Mouse (Mus musculus): ENCODE measurements around the gene Atg2b.
A peak's percentile ranks its signal among the peaks of the same experiment; 100 is the strongest.

The Atg2b gene

DNA sequence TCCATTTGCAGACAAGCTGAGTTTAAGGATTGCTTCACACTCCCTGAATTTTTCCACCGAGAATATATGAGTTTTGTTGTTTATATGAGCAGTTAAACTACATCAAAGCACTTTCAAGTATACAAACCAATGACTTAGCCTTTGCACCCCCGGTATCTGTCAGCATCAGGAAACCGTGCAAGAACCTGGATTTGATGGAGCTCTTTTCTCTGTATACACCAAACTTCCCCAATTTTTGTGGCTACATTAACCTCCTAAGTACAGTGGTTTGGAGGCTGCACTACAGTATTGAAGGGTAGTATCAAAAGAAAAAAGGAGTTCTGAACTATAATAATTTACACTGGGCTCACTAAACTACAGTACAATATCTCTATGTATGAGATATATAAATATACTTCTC lies 6.2 kb downstream of the Atg2b start:
- no peak for DNase-seq

DNA sequence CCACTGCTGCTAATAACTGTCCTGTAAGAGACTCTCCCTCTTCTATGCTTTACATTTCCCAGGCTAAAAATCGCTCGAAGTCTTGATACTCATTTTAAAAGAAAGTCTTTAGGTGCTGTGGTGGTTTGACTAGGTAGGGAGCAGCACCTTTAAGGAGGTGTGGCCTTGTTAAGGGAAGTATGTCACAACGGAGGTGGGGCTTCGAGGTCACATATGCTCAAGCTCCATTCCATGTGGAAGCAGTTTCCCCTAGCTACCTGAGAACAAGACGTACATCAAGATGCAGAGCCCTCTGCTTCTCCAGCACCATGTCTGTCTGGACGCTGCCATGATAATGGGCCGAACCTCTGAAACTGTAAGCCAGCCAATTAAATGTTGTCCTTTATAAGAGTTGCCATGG lies 6.8 kb downstream of the Atg2b start:
- no peak for DNase-seq

DNA sequence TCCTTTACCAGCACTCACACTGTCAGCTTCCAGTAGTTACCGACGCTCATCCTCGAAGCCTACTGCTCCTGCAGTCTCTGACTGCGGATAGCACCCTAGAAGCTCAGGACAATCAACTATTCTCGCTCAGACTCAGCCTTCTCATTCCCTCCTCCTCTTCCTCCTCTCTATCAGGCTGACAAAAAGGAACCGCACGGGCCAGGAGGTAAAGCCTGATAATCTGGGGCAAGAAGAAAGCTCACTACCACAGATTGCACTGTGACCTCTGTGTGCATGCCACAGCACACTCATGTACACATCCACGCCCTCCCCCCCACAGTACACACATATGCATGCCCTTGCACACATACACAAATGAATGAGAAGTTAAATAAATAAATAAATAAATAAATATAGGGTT lies 8.7 kb downstream of the Atg2b start:
- no peak for DNase-seq

DNA sequence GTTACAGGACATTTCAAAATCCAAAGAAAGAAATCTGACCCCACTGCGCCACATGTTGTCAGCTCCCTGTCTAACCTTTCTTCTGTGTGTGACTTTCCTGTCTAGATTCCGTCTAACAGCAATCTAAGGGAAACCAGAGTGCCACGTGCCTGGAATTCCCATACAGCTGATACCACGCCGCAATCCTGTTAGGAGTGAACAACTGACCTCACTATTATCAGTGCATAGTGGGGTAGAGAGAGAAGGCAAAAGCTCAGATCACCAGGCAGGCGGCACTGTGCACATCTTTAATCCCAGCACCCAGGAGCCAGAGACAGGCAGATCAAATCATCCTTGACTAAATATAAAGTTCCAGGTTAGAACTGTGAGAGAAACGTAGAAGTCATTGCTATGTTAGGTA lies 29.2 kb downstream of the Atg2b start:
- no peak for DNase-seq

DNA sequence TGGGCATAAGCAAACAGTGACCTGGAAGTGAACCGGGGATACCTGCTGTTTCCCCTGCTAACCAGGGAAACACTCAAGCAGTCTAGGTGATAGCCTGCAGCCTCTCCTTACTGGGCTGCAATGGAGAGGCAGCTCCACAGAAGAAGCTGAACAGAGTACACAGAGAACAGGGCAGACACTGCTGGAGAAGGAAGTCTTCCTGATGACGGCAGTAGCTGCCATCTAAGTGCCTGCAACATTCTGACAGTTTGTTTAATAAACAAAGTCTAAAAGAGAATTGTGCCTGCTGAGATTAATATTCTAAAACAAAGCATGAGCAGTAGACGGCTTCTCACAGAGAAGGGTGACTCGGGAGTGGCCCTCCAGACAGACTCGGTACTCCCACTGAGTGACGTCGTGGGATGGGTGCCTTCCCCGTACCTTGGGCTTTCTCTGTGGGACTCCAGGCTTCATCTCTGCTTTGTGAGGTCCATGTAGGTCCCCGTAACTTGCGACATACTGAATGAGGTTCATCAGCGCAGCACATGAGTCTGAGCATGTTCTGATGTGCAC lies 42.2 kb downstream of the Atg2b start:
- no peak for DNase-seq

DNA sequence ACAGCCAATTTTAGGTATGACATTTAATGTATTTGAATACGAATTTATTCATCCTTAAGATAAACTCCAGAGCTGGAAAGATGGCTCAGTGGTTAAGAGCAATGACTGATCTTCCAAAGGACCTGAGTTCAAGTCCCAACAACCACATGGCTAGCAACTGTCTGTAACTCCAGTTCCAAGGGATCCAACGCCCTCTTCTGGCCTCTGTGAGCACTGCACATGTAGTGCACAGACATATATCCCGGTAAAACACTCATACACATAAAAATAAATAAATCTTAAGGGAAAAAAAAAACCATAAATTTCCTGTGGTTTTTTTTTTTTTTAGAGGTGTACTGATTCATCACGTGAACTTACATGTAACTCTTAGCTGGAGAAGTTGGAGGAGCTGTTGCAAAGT lies 47.5 kb downstream of the Atg2b start:
- DNase-seq = peak in 1 of 2 experiments; percentile 27

DNA sequence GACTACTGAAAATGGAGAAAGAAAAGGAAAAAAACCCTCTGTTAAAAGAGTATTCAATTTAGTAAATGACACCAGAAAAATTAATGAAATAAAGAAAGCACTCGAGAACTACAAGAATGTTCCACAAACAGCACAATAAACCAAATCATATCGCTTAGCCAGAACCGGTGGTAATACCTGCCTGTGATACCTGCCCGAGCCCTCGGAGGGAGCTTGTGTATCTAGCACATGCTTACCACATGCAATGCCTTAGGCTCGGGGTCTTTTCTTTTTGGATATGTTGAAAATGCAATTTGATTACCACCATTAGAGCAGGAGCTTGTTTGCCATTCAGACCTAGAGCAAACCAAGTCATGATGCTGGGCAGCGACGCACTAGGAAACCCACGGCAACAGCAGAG lies 48.5 kb downstream of the Atg2b start:
- peak in 1 of 2 experiments; percentile 11 for DNase-seq

DNA sequence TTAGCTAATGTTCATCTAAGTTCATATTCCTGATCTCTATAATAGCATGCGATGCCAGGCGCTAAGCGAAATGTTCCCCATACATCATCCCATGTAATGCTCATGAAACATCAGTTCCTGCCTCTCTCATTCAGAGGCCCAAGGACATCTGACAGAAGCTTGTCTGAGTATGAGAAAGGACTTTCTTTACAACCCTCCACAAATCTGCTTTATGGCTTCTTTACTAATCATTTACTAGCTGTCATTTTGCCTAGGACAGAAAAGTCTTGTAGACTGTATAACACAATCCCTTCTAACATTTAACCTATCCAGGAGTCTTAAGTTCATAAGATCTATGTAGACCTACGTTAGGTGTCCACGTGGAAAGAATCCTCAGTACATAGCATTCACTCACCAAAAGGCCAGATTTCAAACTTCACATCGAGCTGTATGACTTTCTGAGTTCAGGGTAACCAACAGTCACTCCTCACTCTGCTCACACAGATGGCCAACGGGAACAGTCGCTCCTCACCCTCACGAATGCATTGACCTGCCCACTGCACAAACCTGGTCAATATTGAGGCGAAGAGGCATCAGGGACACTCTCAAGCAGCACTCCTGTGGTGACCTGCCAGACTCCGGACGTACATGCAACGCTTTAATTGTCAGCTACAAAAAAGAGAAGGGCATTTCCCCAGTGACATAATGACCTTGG lies 50.5 kb downstream of the Atg2b start:
- no peak for DNase-seq

DNA sequence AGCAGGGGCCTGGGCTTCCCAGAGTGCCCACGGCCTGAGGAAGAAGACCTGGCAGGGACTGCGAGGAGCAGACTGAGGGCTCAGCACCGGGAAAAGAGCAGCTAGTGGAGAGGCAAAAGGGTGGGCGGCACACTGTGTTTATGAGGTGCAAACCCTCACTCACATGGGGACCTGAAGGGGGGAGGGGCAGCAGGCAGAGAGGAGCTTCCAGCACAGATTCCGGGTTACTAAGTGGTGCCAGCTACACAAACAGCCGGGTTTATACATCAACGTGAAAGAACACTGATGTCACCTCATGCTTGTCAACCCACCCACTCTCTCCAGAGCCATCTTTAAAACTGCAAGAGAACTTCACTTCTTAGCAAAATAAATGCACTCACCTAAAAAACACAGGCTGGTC lies 59.2 kb downstream of the Atg2b start:
- DNase-seq = no peak

DNA sequence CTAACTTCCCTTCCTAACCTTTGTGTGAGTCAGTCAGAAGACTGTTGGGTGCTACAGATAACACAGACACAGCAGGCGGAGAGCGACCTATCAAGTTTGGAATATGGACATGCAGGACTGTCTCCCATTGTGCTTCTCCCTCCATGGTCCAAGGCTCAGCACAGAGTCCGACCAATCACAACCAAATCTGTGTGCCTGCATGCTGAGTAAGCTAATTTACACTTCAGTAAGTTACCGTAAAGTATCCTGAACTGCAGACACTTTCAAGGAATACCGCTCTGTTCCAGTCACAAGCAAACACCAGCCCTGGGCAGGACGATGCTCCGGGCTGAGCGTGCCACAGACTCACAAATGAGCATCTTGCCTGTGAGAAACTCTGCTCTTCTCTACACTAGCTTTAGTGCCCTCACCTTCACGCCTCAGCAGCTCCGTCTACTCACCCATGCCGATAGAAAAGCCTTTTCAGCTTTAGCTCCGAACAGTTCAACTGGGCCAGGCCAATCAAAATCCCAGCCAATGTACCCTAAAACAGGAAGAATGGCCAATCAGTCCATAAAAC lies 62.0 kb downstream of the Atg2b start:
- DNase-seq = peak in 1 of 2 experiments; percentile 23

DNA sequence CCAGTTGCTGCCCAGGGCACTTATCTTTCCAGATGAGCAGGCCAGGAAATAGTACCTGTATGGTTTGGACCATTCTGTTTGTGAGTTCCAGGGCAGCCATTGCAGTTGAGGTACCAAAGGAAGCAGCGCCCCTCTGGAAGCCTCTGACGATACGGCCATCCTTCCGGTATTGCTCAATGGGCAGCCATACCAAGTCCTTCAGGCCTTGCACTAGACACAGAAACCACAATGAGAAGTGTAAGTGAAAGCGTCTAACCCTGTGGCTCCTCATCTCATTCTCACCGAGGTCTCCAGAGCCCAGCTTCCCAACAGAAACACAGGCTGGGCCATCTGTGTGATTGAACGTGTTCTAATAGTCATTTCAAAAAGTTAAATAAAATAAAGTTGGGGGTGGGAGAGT lies 63.0 kb downstream of the Atg2b start:
- peak in 1 of 2 experiments; percentile 18 for DNase-seq

DNA sequence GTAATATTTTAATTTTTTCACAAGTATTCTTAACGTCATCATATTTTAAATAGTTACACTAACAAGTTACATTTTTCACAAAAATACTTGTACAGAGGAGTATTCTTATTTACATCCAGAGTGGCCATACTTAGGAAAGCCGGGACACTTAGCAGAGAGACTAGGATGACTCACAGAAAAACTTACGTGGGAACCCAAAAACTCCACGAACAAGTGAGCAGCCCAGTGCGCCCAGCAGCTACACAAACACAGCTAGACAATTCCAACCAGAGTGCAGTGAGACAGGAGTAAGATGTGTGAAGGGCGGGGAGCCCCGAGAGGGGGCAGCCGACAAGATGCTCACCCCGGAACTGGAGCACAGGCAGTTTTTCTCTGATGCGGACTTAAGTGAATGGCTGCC lies 71.5 kb downstream of the Atg2b start:
- no peak for DNase-seq

DNA sequence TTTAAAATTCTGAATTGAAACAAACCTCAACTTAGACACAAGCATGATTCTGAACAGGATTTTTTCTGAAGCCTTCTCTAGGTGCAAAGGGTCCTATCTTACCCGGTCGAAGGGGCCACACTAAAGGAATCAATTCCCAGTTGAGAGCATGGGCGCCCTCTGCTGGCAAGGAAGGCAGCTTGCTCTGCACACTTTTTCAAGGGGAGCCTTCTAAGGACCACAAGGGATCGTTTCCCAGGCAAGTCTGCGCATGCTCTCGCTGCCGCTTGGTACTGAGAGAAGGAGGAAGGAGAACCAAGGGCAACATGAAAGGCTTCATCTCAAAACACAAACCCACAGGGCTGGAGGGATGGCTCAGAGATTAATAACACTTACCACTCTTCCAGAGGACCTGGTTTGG lies 73.3 kb downstream of the Atg2b start:
- peak; percentile 56 to 63 for DNase-seq

DNA sequence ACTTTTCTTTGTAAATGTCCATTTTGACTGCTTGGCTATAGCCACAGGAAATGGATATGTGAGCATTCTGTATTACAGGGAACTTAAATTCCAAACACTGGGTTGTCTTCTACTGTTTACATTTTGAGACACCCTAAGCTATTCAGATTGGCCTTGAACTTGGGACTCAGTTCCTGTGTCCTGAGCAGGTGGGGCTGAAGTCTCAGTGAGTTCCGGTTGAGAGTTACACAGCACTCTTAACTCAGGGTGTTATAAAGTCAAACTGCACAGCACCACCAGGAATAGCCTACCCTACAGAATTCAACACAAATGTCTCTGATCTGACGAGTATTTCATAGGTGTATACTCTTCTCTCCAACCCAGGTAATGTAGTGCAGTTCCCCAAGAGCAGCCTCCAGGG lies 74.0 kb downstream of the Atg2b start:
- DNase-seq = no peak

DNA sequence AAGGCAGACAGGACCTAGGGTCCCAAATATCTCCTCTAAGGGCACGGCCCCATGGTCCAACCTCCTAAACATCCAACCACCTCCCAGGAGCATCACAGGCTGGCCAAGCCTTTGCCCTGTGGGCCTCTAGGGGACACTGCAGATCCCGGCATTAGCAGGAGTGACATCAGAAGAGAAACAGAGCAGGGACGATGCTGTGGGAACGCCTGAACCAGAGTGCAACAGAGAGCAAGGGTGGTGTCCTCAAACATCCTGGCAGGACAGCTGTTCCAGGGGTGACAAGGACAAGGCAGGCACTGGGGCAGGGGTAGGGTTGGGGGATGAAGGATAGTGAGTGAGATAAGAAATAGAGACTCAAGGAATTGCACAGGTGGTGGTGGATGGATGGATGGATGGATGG lies 78.1 kb downstream of the Atg2b start:
- no peak for DNase-seq

DNA sequence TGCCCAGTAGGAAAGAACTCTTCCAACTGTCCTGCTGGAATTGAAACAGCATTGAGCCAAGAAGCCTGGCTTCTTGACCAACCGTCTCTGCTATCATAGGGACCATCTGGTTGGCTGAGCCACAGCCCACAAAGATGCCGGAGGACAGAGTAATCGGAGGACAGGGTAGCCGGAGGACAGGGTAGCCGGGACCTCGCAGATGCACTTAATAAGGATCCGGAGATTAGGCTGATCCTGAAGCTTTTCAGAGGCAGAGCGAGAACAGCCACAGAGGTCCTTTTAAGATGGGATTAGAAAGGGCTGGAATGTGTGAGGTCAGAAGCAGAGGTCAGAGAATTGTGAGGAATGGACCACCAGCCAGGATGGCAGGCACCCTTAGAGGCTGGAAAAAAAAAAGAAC lies 79.8 kb downstream of the Atg2b start:
- no peak for DNase-seq

DNA sequence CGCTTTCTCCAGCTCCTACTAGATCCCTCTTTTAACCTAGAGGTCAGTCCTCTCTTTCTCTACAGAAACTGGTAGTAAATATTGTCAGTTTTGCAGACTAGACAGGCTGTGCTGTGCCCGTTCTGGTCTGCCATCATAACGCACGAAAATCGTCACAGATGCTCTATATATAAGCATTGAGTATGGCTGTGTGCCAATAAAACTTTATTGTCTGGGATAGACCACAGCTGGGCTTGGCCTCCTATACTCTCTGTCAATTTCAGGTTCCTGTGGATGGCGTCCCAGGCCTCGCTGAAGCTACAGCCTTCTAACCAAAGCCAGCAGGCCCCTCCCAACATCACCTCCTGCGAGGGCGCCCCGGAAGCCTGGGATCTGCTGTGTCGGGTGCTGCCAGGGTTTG lies 81.1 kb downstream of the Atg2b start:
- DNase-seq = no peak

DNA sequence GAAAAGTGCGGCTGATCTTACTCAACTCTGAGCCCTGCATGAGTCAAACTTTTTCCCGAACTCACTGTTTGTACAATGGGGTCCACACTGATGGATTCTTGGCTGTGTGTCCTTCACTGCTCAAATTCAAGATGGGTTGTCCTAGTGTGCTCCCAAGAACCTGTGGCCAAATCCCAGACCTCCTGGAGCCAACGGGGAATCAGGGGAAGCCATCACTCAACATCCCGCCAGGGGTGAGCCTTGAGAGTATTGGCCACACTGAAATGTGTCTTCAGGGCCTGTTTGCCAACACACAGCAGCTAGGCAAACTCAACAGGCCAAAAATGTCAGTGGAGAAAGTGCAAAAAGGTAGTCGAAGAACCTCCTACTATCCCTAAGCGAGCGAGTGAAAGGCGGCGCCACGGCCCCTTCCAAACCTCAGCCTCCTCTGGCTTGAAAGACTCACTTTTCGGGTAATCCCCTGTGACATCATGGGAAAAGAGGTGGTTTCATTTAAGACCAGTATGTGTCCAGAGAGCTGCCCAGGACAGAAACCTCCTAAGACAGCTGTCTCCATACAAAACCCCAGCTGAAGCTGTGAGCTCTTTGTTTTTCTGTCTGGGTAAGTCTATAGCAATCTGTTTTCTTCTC lies 82.3 kb downstream of the Atg2b start, which contains the start of gene Bdkrb1:
Bdkrb1 (plus strand) TSS at position 505 of the 630 bp plus-strand sequence.
- no peak for DNase-seq

DNA sequence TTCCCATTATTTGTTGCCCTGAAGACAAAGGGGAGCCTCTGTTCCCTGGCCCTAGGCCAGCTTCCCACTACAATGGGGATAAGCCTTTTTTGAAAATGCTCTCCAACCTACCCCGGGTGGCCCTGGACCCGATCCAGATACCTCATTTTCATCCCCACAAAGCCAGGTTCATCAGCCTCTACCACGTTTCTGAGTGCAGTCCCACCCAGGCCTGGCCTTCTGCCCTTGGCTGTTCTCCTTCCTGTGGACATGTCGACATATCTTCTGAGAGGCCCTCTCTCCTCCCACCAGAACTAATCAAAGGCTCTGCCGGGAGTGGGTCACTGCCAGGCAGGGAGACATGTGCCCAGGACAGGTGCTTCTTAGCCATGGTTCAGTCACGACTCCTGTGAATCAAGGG lies 83.4 kb downstream of the Atg2b start:
- DNase-seq = no peak

DNA sequence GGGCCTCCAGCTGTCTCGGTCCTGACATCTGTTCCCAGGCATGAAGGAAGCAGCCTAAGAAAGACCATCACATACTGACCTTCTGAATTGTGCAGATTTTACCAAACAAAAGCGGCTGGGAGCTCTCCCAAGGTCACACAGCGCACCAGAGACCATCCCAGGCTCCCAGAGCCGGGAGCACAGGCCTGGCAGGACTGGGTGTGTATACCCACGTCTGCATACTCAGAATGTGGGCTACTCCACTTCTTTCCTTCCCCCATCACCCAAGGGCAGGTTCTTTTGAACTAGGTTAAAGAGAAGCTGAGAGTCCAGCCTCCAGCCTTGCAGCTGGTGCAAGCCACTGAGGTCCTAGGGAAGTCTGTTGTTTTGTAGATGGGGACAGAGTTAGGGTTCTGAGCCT lies 85.9 kb downstream of the Atg2b start:
- DNase-seq = no peak

DNA sequence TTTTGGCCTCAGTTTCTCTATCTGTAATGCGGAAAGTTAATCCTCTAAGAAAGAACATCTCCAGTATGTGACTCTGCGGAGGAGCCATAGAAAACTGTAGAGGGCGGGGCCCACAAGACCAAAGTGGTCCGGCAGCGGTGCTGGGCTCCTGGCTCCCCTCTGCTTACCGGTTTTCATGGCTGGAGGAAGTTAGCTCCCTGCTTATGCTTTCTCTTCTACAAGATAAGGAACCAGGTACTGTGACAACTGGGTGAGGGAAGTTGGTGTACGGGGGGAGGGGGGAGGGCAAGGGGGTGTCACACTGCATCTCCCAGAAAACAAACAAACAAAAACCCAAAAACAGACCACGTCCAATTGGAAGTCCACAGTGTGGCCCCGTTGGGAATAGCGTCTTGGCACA lies 86.5 kb downstream of the Atg2b start:
- DNase-seq = no peak

DNA sequence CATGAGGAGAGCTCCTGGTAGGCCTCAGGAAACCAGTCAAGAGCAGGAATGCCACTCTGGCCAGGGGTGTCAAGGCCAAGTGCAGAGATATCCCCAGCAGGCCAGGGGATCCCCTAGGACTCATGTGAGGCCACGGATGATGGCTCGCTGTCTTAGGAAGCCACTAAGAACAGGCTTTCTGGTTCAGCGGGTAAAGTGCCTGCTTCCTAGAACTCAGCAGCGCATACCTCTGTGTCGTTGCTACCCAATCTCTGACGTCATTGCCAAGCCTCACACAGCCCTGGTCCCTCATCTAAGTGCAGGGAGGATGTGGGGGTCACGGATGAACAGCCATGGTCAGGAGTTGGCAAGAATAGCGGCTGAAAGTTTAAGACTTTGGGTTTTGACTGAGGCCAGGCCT lies 87.9 kb downstream of the Atg2b start:
- DNase-seq = no peak

DNA sequence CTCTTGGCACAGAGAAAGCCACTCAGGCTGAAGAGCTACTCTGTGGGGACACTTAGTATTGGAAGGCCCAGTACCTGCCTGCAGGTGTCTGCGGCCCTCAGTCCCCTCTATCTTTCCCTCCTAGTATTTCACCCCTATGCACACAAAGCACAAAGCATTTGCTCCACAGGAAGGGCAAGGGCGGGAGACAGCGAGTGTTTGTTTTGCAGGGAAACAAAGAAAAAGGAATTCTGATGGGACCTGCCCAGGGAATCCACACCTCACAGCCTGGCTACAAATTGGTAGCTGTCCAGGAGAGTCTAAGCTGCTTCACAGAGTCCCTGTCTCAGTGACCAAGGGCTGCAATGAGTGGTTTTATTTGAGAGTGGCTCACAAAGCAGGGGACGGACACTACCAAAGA lies 91.5 kb downstream of the Atg2b start:
- DNase-seq = no peak

DNA sequence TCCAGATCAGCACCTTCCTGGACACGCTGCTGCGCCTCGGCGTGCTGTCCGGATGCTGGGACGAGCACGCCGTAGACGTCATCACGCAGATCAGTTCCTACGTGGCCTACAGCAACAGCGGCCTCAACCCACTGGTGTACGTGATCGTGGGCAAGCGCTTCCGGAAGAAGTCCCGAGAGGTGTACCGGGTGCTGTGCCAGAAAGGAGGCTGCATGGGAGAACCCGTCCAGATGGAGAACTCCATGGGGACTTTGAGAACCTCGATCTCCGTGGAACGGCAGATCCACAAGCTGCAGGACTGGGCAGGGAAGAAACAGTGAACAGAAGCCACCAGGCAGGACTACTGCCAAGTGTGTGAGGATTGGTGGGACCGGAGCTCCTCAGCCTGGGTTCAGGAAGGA lies 92.7 kb downstream of the Atg2b start:
- DNase-seq = no peak
